Mouse (Mus musculus) lung, postnatal 0 days (tissue): ENCODE data around the gene Nubp1. TPM values are rescaled to one million over a fixed set of nuclear protein-coding genes. Genes with fewer than 3 reads are reported as not detected.

ENCODE experiments used
- ATAC-seq: fragments of 200-750 bp; cut with Nextera tagmentation; 2 replicates; pipeline ENCODE4 v1.8.0; 2017; ENCODE audit warnings: moderate library complexity
- DNase-seq: peaks from one replicate; pipeline ENCODE4 v3.0.0-alpha.2; 2016; ENCODE audit warnings: low spot score
- H3K27ac ChIP-seq: fragments of 300-500 bp; sonication (generic); 2 replicates; pipeline ENCODE4 v1.5.1; 2014; ENCODE audit warnings: antibody characterized with exemption, mild to moderate bottlenecking, low read length, mixed read lengths
- H3K27me3 ChIP-seq: fragments of 300-500 bp; sonication (generic); replicated peaks from 2 replicates; pipeline ENCODE4 v1.6.1; 2014; ENCODE audit warnings: low read length, mixed read lengths; ENCODE audit not compliant: insufficient read depth
- H3K36me3 ChIP-seq: fragments of 300-500 bp; sonication (generic); 2 replicates; pipeline ENCODE4 v1.6.1; 2014; ENCODE audit warnings: low read length, mixed read lengths; ENCODE audit not compliant: insufficient read depth
- H3K4me1 ChIP-seq: fragments of 300-500 bp; sonication (generic); 2 replicates; pipeline ENCODE4 v1.6.1; 2014; ENCODE audit warnings: antibody characterized with exemption, low read depth, low read length, mixed read lengths; ENCODE audit not compliant: insufficient read depth
- H3K4me2 ChIP-seq: fragments of 300-500 bp; sonication (generic); replicated peaks from 2 replicates; pipeline ENCODE4 v1.6.1; 2014; ENCODE audit warnings: low read depth, mild to moderate bottlenecking, low read length, moderate library complexity, mixed read lengths
- H3K4me3 ChIP-seq: fragments of 300-500 bp; sonication (generic); 2 replicates; pipeline ENCODE4 v1.5.1; 2014; ENCODE audit warnings: low read depth, low read length
- H3K9ac ChIP-seq: fragments of 300-500 bp; sonication (generic); replicated peaks from 2 replicates; pipeline ENCODE4 v1.6.1; 2014; ENCODE audit warnings: low read depth, mild to moderate bottlenecking
- H3K9me3 ChIP-seq: fragments of 300-500 bp; sonication (generic); 2 replicates; pipeline ENCODE4 v1.6.1; 2016; ENCODE audit warnings: low read length, mixed read lengths
- CTCF ChIP-seq: IDR thresholded peaks from 2 replicates; pipeline ENCODE4 v1.5.1; 2016; ENCODE audit warnings: antibody characterized with exemption, mild to moderate bottlenecking
- EP300 ChIP-seq: IDR thresholded peaks from 2 replicates; pipeline ENCODE4 v1.6.1; 2016; ENCODE audit warnings: antibody characterized with exemption, mild to moderate bottlenecking, control low read depth
- WGBS: fragments of 180-500 bp; shearing (Covaris S2); extraction: QIAGEN DNeasy Blood & Tissue Kit; methylation state at CpG from one replicate; pipeline ENCODE4 v1.1.7; 2014; 5-methylcytosine and 5-hydroxymethylcytosine counted together
- polyA plus RNA-seq: library from polyadenylated mRNA; unstranded; fragments of >200 nt; fragmentation: Nextera tagmentation; extraction: Ambion mirVana; gene quantifications from 2 replicates; pipeline ENCODE4 v1.2.1, GENCODE M21; 2015

The Nubp1 gene
- polyA plus RNA-seq, 1 experiment from 2014 or later = 31.2 TPM

DNA sequence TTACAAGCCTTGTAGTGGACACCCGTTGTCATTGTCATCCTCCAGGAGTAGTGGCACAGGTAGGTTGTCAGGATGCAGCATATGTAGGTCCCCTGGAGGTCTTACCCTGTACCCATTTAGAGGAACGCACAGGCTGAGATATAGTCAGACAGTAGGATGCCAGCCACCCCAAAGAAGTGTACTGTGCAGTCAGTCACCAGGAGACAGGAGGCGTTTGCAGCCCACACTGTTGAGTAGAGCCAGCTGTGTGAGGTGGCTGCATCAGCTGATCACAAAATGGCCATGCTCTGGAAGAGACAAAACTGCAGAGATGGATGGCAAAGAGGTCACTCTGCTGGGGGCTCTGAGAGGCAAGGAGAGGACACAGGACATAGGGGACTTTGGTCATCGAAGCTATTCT, 20.6 kb downstream of the Nubp1 start:
- no peak for TF ChIP-seq EP300
- no peak for TF ChIP-seq CTCF
- Histone ChIP-seq H3K4me1 (no peaks in the 10 kb centered on the region), H3K27me3 (no peaks in the 10 kb centered on the region), H3K9me3 (no peaks in the 10 kb centered on the region), H3K9ac (no peak overlapping the region), H3K4me3 (no peak overlapping the region), H3K27ac (no peak overlapping the region), H3K4me2 (no peak overlapping the region), H3K36me3 (no peaks in the 10 kb centered on the region)
- DNase-seq (no peak), ATAC-seq (no peak)
- WGBS = 83% methylated on average over 4 of the region's 4 CpGs

DNA sequence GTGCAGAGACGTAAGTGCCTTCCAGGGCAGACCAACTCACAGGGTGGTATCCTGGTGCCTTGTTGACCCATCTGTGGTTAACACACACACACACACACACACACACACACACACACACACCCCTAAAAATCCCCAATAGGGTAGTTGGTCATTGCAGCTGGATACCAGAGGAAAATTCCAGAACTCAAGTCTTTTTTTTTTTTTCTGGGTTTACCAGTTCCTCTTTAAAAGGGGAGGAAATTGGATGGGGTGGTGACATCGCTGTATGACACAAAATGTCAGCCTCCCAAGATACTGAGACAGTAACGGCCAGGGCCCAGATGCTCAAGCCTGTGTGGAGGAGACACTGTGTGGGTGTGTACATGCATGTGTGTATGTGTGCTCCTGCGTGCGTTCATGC, 21.6 kb downstream of the Nubp1 start:
- WGBS = 70% methylated on average over 5 of the region's 5 CpGs
- TF ChIP-seq EP300 (no peak), CTCF (no peak)
- H3K4me3 ChIP-seq = no peak overlapping the region
- H3K27me3 ChIP-seq = no peaks in the 10 kb centered on the region
- no peak overlapping the region for H3K27ac ChIP-seq
- ATAC-seq (no peak), DNase-seq (no peak)
- no peaks in the 10 kb centered on the region for H3K4me1 ChIP-seq
- H3K9ac ChIP-seq = no peak overlapping the region
- no peak overlapping the region for H3K4me2 ChIP-seq
- H3K9me3 ChIP-seq = no peaks in the 10 kb centered on the region
- no peaks in the 10 kb centered on the region for H3K36me3 ChIP-seq

DNA sequence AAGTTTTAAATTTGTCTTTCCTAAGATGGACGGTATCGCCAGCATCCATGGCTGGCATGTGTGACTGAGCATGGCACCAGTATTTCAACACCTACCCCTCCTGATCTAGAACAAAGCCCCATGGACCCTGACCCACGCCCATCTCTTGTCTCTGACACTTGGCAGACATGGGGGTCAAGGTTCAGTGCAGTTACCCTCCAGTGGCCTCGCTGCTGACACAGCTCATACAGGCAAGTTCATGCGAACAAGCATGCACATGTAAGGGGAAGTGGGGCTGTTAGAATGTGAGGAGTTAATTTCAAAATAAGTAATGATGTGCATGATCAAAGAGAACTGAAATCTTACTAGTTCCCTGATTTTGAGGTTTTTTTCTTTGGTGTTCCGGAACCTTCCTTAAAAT, 24.4 kb downstream of the Nubp1 start:
- Histone ChIP-seq H3K4me3 (no peak overlapping the region), H3K9me3 (no peaks in the 10 kb centered on the region), H3K4me1 (no peaks in the 10 kb centered on the region), H3K4me2 (no peak overlapping the region), H3K9ac (no peak overlapping the region), H3K27ac (no peak overlapping the region), H3K27me3 (no peaks in the 10 kb centered on the region), H3K36me3 (no peaks in the 10 kb centered on the region)
- no peak for ATAC-seq
- 78% methylated on average over 6 of the region's 6 CpGs for WGBS
- DNase-seq = no peak
- TF ChIP-seq EP300 = no peak
- no peak for TF ChIP-seq CTCF

- Histone ChIP-seq H3K36me3 (no peaks in the 10 kb centered on the region), H3K27me3 (no peaks in the 10 kb centered on the region), H3K9ac (no peak overlapping the region), H3K4me3 (no peak overlapping the region), H3K27ac (no peak overlapping the region), H3K4me2 (no peak overlapping the region), H3K4me1 (no peaks in the 10 kb centered on the region), H3K9me3 (no peaks in the 10 kb centered on the region)
- ATAC-seq (no peak), DNase-seq (no peak)
- WGBS = 74% methylated on average over 5 of the region's 5 CpGs
- TF ChIP-seq CTCF (no peak), EP300 (no peak)
Observed at GRCm38 (mm10) chr16:10438055-10438454, 26.3 kb downstream of the Nubp1 start.

DNA sequence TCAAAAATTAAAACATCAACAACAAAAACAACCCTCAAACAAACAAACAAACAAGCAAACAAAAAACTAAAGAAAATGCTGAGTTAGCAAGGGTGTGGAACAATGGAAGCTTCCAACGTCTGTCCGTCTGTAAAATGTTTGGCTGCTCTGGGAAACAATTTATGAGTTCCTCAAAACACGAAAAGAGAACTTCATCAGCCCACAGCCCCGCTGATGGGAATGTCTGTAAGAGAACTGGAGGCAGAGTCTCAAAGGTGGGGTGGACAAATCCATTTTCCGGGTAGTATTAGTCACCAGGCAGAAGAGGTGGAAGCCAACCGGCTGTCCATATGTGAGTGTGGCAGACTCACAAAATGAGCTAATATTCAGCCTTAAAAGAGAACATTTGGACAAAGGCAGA, 29.6 kb downstream of the Nubp1 start:
- TF ChIP-seq EP300 = no peak
- ATAC-seq (no peak), DNase-seq (no peak)
- Histone ChIP-seq H3K27ac (no peak overlapping the region), H3K4me1 (no peaks in the 10 kb centered on the region), H3K36me3 (no peaks in the 10 kb centered on the region), H3K9ac (no peak overlapping the region), H3K27me3 (no peaks in the 10 kb centered on the region), H3K9me3 (no peaks in the 10 kb centered on the region), H3K4me3 (no peak overlapping the region), H3K4me2 (no peak overlapping the region)
- 77% methylated on average over 6 of the region's 6 CpGs for WGBS

- Histone ChIP-seq H3K27me3 (no peaks in the 10 kb centered on the region), H3K4me2 (no peak overlapping the region), H3K9me3 (no peaks in the 10 kb centered on the region), H3K9ac (no peak overlapping the region), H3K36me3 (no peaks in the 10 kb centered on the region), H3K27ac (no peak overlapping the region), H3K4me1 (no peaks in the 10 kb centered on the region), H3K4me3 (no peak overlapping the region)
- no peak for TF ChIP-seq CTCF
- no peak for TF ChIP-seq EP300
- 83% methylated on average over 4 of the region's 4 CpGs for WGBS
- ATAC-seq = no peak
- DNase-seq = no peak
Observed at GRCm38 (mm10) chr16:10441761-10442160, 30.0 kb downstream of the Nubp1 start.

GRCm38 (mm10) chr16:10443723-10444122, 32.0 kb downstream of the Nubp1 start:
- ATAC-seq = no peak
- TF ChIP-seq CTCF (no peak), EP300 (no peak)
- no peak overlapping the region for H3K4me3 ChIP-seq
- no peak overlapping the region for H3K9ac ChIP-seq
- no peaks in the 10 kb centered on the region for H3K9me3 ChIP-seq
- H3K4me1 ChIP-seq = peaks cover 3% of the 10 kb centered on the region; the same call in 1 of the 2 replicates
- H3K36me3 ChIP-seq = no peaks in the 10 kb centered on the region
- DNase-seq = no peak
- no peak overlapping the region for H3K27ac ChIP-seq
- H3K27me3 ChIP-seq = no peaks in the 10 kb centered on the region
- H3K4me2 ChIP-seq = no peak overlapping the region
